Mouse (Mus musculus): Measurements from ENCODE around the gene Cyp39a1.

Cyp39a1 gene

DNA sequence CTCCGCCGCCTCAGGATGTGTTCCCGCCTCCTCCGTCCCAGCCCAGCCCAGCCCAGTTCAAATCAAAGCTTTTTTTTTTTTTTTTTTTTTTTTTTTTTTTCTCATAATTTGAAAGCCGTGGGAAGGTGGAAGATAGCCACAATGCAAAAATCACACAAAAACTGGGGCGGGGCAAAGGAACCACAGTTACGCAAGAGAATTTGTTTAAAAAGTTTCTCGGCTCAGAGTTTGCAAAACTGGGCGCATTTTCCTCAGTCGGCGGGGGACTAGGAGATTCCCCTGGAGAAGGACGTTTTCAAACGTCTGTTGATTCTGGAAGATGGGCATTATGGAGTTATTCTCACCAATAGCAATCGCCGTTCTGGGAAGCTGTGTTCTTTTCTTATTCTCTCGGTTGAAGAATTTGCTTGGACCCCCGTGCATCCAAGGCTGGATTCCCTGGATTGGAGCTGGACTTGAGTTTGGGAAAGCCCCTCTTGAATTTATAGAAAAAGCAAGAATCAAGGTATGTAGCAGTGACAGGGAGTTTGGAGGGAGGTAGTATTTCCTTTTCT is at the start of gene Cyp39a1:
Gene Cyp39a1, plus strand, starts transcription at position 136 of the 554 bp plus-strand sequence.
- CTCF ChIA-PET: interaction anchor here (0.6 kb wide), 2 partner anchors 9 to 11 kb away, joined by 4 to 8 read pairs; no protein-coding TSS in a partner anchor

DNA sequence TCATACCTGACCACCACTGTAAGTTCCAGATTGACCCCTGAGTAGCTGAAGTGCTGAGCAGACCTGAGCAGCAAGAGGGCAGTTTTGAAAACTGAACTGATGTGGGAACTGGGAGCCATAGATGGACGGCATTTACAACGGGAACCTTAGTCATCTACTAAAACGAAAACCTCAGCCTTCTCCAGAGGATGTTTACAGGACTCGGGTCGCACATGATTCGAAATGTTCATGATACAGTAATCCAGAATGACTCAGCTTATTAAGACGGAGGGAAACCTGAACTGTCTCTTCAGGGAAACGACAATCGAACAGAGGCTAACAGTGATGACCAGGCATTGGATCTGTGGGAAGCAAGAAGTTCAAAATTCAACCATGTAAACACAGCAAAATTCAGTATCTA is 48.1 kb upstream of the Cyp39a1 start:
- CTCF ChIA-PET: no interaction called here

DNA sequence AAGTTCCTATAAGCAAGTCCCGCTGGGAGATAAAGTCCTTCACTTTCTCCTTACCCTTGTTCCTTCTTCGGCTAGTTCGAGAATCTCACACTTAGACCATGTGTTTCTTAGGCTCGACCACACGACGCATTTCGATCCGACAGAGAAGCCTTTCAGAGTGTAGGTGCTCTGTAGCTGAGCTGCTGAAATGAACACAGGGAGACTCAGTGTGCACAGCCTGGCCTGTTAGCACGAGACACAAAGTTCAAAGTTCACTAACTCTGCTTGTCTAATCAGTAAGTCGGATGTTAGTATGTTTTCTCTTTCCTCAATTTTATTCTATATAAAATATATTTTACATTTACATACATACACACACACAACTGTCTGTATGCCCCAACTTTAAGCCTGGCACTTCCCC is 45.1 kb upstream of the Cyp39a1 start:
- CTCF ChIA-PET: no interaction called here

DNA sequence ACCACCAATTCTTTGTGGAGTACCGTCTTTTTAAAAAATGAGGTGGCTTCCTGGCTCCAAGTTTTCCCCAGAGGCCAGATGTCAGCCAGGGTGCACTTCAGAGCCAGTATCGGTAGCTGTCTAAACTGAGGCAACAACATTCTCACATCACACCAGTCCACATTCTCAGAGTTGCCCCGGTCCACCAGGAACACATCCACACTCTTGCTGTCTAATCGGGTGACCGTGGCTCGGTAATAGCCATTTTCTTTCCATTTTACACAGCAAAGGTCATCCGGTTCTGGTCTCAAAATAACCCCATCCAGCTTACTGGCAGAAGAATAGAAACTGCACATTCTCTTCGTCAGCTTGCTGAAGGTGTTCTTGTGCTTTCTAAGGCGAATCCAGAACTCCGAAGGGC is 39.0 kb upstream of the Cyp39a1 start:
- CTCF ChIA-PET: interaction anchor here (0.9 kb wide), 1 partner anchor 17 kb away, joined by 3 read pairs; no protein-coding TSS in a partner anchor

DNA sequence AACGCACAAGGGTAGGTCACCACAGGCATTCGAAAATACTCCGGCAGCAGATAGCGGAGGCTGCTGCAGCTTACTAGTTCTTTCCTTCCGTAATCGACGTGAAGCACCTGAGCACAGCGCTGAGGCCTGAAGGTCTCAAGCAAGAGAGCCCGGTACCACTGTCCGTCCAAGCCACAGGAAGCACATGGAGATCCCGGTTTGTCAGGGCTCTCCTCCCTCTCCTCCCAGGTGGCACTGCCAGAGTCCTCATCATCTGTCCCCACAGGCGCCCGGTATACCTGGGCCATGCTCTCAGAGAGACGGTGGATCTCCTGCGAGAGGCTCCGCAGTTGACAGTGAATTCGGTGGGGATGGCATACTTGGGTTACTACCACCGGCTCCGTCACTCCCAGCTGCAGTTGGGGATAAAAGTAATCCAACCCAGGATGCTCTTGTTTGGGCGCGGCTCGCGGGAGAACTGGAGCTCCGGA is 38.2 kb upstream of the Cyp39a1 start:
- CTCF ChIA-PET: no interaction called here

DNA sequence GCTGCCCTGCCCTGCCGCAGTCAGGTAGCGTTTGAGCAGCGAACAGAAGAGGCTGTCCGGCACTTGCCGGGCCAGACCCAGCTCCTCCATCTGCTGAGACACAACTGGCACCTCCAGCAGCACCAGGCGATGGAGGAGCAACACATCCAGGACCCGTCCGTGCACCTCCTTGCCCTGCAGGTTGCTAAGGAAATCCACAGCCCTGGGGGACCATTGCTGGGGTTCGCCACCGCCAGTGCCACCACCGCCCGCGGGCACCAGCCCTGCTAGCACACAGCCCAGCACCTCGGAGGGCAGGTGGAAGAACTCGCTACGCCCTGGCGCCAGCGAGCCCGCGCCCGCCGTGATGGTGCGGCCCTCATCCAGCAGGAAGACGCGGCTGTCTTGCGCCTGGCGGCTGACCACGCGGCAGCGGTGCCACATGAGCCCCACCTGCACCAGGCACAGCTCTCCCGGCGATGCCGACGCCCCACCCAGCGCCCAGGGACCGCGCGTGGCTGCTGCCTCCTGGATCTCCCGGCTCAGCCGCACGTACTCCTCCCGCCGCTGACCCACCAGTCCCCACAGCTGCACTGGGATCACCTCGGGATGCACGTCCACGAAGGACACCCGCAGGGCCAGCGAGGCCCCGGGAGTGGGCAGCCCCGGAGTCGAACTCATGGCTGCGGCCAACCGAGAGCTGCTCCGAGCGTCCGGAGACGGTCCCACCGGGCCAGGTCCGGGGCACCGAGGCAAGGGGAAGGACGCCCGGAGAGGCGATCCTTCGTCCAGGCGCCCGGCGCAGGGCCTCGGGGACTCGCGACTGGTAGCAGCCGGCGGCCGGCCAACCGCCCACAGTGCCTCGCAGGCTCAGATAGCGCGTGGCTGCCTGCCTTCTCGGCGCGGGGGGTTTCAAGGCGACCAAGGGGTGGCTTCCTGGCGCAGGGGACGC is 37.5 kb upstream of the Cyp39a1 start, which contains the start of gene Tdrd6:
Gene Tdrd6, minus strand, starts transcription at position 804 of the 931 bp plus-strand sequence.
- CTCF ChIA-PET: no interaction called here

DNA sequence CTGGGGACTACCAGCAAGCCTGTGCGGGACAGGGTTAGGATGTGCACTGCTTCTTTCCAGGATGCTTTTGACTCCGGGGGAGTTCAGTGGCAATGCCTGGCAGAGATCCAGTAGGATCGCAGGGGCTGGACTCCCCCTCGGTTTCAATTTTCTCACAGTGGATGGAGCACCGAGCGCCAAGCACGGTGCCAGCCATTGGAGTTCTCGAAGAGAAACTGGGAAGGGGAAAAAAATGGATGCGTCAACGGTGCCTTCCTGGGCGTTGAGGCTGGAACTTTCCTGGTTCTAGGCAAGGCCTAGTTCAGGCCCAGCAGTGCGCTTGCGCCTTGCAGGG is 36.8 kb upstream of the Cyp39a1 start:
- CTCF ChIA-PET: no interaction called here

DNA sequence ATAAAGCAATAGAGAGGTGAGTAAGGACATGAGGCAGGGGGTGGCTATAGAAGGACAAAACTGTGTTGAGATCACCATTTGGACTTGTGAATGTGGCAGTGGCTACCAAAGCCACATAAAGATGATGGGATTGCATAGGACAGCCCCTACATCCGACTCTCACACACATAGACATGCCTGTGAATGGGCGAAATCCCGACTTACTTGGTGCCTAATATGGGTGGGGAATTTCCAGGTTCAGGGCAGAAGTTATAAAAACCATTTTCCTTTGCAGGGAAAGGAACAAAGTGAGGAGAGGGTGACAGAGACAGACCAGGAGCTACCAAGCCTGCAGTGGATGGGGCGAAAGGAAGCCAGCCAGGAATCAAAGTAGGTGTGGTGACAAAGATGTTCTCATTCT is 30.1 kb upstream of the Cyp39a1 start:
- CTCF ChIA-PET: no interaction called here

DNA sequence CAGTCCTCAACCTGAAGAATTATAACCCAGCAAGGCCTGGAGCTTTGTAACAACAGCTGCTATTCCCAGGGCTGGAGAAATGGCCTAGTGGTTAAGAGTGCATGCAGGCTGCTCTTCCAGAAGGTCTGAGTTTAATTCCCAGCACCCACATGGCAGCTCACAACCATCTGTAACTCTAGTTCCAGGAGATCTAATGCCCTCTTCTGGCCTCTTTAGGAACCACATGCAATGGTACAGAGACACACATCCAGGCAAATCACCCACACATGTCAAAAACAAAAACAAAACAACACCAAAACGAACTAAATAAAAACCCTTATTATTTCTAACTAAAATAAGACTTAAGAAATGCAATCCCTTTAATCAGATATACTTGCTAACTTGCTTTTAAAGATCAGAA is 26.4 kb upstream of the Cyp39a1 start:
- CTCF ChIA-PET: no interaction called here

DNA sequence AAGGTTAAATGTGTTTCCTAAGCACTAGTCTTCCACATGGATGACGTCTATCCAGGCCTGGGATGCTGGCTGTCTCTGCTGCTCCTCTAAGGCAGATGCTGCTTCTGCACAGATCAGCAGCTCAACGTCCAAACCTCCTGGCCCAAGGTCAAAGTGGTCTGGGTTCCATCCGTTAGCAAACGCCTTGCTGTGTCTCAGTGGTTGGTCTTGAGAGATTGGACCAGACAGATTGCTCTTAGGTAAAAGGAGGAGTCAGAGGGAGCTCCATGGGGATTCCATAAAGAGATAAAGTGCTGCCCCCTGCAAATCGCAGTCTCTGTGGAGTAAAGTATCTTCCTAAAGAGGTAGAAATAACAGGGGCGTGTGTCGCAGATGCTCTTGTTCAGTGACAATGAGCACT is 24.0 kb upstream of the Cyp39a1 start:
- CTCF ChIA-PET: no interaction called here

DNA sequence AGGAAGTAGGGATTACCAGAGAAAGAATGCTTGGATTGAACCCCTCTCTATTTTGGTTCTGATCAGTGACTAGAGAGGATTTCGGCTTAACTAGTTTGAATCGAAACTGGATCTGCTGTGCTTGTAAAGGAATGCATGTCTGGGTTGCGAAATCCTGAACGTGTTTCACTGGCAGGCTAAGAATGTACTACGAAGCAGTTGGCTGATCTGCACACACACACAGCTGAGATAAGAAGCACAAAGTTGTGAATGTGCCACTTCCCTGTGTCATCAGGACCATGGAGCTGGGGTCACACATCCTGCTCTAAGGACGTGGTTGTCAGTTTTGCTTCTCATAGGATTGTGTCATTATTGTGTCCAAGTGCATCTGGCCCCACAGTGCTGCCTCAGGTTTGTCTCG is 22.9 kb upstream of the Cyp39a1 start:
- CTCF ChIA-PET: no interaction called here

DNA sequence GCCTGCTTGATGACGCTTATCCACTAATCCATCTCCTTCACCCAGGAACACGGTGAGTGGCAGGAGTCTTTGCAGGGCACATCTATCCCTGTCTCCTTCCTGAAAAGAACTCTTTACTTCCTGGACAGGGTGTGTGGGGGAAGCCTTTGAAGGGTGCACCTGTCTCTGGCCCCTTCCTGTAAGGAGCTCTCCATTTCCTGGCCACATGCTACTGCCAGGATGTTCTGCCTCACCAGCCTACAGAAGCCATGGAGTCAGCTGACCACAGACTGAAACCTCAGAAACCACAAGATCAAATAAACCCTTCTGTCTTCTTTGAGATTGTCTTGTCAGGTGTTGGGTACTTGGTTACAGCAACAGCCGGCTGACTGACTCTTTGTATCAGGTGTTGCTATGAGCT is 22.1 kb upstream of the Cyp39a1 start:
- CTCF ChIA-PET: no interaction called here

DNA sequence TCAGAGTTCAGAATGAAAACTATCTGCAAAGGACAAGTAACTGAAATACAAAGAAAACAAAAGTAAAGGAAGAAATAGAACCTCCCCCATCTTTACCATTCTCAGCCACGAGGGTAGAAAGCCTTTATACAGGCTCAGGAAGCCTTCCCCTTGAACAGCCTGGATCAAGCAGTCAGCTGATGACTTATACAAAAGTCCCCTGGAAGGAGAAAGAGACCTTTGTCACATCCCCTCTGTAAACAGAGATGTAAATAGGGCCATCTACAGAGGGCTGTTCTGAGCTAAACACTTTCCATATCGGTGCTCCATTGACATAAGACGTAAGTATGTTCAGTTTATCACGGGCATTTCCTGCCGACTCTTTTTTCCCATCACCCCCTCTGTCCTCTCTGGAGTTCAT is 20.3 kb upstream of the Cyp39a1 start:
- CTCF ChIA-PET: no interaction called here

DNA sequence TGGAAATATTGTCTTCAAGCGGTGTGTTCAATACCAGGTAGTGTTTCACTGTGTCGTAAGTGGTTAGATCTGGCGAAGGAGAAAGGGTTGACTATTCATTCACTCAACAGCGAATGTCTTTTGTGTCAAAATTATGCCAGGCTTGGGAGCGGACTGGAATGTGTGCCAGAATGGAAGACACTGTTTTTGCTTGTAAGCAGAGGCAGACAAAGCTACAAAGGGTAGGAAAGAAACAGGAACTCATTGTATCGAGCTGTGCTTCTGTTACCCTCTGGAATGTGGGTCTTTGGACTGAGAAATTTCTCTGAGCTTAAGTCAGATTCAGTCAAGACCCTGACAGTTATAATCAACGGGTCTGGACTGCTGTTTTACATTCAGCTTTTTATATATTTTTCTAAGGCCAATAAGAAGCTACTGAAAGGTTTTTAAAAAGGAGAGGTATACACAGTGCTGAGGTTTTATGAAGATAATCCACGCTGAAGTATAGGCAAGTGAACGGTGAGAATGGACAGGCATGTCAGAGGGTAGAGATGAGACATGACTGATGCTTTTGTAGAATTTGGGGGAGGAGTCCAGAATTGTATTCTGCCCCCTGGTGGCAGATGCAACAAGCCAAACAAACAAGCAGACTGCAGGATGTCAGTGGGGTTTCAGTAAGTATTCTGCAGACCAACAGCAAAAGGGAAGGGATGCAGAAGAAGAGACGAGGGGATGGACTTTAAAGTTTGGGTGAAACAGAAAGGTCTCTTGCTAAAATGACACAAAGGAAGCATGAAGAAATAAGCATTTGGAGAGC is 17.4 kb upstream of the Cyp39a1 start:
- CTCF ChIA-PET: no interaction called here

DNA sequence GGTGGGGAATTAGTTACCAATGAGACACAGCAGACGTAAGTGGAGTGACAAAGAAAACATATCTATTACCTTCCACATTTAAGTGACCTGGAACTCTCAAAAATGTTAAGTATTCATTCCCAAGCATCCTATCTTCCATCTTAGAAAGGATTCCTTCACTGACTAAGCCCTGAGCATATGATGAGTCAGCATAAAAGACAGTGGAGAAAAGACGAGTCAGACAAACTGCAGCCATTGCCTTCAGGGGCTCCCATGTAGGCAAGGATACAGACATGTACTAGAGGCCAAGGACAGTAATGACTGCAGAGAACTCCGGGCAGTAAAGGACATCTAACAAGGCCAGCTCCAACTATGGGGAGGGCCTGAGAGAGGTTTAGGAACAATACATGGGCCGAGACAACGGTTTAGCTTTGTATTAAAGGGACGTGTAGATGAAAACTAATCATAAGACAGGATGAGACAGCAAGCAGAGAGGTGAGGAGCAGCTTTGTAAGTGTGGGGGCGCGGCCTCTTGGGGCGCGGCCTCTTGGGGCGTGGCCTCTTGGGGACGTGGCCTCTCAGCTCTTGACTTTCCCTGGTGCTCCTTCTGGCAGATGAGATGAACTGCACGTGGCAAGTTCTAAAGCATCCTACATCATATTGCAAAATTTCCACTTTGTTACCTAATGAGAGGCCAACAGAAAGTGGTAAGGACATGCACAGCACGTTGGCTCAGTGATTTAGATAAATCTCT is 15.7 kb upstream of the Cyp39a1 start:
- CTCF ChIA-PET: interaction anchor here (0.5 kb wide), 1 partner anchor 10 kb away, joined by 3 read pairs; no protein-coding TSS in a partner anchor

DNA sequence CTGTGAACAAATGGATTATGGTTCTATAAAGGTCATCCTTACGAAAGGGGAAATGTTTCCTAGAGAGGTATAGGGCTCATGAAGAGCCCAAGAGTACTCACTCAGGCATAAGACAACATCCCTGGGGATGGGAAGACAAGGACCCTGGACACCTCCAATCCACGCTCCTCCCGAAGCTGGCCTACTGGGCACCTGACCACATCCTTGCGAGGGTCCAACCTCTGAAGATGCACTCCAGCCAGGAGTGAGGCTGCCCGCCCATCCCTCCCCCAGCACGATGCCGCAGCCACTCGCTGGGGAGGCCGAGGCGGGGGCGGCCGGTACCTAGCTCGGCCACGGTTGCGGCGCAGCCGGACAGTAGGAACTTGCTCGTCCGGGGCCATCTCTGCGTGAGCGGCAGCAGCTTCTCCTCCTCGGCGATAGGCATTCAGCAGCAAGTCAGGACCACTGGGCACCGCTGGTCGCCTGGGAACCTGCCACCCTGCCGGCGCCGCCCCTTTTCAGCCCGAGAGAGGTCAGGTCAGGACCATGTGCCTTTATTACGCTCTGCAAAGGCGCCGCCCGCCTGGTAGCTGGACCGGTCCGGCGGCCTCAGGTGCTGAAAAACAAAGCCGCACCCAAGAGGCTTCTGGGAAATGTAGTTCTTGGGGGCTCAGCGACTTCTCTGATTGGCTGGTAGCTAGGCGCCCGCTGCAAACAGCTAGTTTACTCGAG is 492 bp upstream of the Cyp39a1 start, which contains the start of gene Slc25a27:
Gene Slc25a27, minus strand, starts transcription at position 639 of the 714 bp plus-strand sequence.
- CTCF ChIA-PET: no interaction called here

DNA sequence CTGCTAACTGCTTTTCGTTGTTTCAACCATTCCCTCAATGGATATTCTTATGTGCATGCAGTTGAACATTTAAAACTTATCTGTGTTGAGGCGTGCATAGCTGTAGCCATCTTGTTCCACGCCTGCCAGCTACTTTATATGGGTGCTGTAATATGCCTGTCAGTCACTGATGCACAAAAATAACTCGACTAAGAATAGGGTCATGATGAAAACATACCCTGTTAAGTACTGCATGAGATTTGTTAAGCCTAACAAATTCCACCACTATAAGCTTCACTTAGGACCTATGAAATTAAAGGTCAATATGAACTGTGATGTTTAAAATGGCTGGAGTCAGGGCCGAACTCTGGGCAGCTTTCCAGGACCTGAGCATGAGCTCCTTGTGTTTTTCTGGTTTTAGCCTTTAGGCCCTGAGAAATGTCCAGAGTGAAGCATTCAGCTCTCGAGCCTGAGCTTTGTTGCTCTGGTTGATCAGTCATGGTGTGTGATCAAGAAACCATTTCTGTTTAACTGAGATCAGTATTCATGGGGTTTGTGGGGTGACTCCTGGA is 2.0 kb downstream of the Cyp39a1 start:
- CTCF ChIA-PET: no interaction called here

DNA sequence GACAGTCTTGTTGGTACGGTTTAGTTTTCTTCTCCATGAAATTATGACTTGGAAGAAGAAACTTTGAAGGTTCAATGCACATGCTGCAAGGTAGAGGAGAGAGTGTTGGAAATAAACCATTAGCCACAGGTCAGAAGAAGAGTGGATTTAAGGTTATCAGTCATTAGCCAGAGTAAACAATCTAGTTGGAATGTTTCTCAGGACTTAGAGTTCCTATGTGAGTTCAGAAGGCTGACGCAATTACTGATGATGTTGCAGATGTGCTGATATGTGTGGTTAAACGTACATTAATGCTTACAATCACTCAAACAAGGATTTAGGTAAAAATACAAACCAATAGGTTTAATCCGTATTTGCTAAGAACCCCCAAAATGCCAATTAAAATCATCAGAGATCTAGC is 4.7 kb downstream of the Cyp39a1 start:
- CTCF ChIA-PET: no interaction called here

DNA sequence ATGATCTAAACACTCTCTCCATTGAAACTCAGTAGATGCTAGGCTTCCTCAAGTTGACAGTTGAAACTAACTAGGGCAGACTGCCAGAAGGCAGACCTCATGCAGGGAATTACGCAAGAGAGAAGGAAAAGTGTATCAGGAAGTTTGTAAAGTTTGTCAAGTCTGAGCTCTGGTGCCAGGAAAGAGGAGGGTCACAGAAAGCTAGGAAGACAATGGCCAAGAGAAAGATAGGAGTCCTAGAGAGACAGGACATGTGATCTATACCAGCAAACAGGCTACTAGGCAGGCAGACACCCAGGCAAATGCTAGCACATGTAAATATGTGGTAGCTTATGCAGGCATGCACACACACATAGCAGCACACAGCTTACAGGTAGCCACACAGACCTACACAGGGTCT is 8.0 kb downstream of the Cyp39a1 start:
- CTCF ChIA-PET: no interaction called here

DNA sequence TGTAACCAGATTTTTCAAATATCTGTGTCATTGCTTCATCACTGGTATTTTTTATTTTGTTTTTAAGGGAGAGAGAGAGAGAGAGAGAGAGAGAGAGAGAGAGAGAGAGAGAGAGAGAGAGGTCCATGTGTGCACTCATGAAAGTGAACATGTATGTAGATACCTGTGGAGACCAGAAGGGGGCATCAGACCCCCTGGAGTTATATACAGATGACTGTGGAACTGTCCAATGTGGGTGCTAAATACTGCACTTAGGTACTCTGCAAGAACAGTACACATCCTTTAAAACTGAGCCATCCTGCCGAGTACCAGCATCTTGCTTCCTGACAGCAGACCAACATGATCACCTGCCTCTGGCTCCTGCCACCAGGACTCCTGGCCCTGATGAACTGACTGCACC is 9.0 kb downstream of the Cyp39a1 start:
- CTCF ChIA-PET: interaction anchor here (0.7 kb wide), 1 partner anchor 8 kb away, joined by 4 read pairs; no protein-coding TSS in a partner anchor

DNA sequence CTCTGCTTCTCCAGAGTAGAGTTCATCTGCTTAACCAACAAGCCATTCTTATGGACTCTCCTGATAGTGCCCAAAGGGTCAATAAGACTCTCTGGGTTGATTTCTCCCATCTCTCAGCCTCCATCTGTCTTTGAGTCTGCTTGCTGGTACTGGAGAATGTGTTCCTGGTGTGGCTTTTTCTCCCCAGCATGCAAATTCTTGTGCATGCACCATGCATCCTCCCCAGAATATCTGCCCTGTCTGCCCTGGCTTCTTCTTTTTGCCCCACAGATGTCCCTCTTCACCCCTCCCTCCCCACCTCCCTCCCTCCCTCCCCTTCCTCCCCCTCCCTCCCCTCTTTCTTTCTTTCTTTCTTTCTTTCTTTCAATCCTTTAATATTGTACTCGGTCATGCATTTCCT is 10.1 kb downstream of the Cyp39a1 start:
- CTCF ChIA-PET: interaction anchor here (0.8 kb wide), 1 partner anchor 22 kb away, joined by 15 read pairs; no protein-coding TSS in a partner anchor

Measured in spleen, embryonic (tissue).